Mouse (Mus musculus) testis, adult 2 months (tissue): ENCODE data around the gene Fabp3.

Source experiments
- CTCF ChIP-seq: fragments of 200-500 bp; IDR thresholded peaks from 2 replicates; pipeline ENCODE4 v1.5.1; 2012; ENCODE audit warnings: low read depth, mild to moderate bottlenecking, inconsistent platforms, low read length, moderate library complexity; ENCODE audit not compliant: control insufficient read depth, insufficient read depth, insufficient replicate concordance
- POLR2A ChIP-seq: fragments of 200-500 bp; IDR thresholded peaks from 2 replicates; pipeline ENCODE4 v1.6.1; 2012; ENCODE audit warnings: low read depth, mild to moderate bottlenecking, inconsistent platforms, low read length, moderate library complexity; ENCODE audit not compliant: control insufficient read depth

DNA sequence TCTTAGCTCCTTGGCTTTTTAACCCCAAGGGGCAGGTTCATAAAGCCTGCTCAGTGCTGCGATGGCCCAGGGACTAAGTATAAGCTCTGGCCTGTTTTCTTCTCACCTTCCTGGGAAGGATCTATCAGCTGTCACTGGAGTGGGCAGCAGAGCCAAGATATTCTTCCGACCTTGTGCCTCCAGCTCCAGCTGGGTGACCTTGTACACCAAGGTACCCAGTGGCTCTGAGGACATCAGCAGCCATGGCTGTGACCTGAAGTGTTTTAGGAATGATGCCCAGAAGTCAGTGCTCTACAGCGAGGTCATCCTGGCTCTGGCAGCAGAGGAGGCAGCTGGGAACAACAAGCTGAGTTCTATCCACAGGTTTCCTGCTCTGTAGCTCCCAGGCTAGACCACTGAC, 4.1 kb downstream of the Fabp3 start:
- no peak for TF ChIP-seq POLR2A
- TF ChIP-seq CTCF = no peak
